Mouse (Mus musculus) G1E-ER4 (cell line): ENCODE data around the gene Zfp511. TPM values are rescaled to one million over a fixed set of nuclear protein-coding genes. Genes with fewer than 3 reads are reported as not detected.

Source experiments
- GATA1 ChIP-seq: IDR thresholded peaks from one replicate; pipeline ENCODE4 v1.8.0; 2012; ENCODE audit warnings: low read length, inconsistent platforms
- polyA plus RNA-seq: library from polyadenylated mRNA; stranded (reverse); fragments of >175 nt; gene quantifications from 2 replicates; pipeline ENCODE4 v1.2.3, GENCODE M21; 2012

Zfp511 gene
- polyA plus RNA-seq, 1 experiment: 25.3 TPM

- TF ChIP-seq GATA1: no peak
These were observed 31.2 kb downstream of the Zfp511 start for GRCm38 (mm10) chr7:140067397-140067796.

- no peak for TF ChIP-seq GATA1
These were observed 34.0 kb downstream of the Zfp511 start for GRCm38 (mm10) chr7:140070042-140070711.

- TF ChIP-seq GATA1: no peak
These were observed 41.5 kb downstream of the Zfp511 start for GRCm38 (mm10) chr7:140077698-140078097.

- no peak for TF ChIP-seq GATA1
These were observed 42.5 kb downstream of the Zfp511 start for GRCm38 (mm10) chr7:140078711-140079110.

- TF ChIP-seq GATA1: no peak
These were observed 44.4 kb downstream of the Zfp511 start for GRCm38 (mm10) chr7:140080503-140081156.

GRCm38 (mm10) chr7:140081408-140082241 is 45.4 kb downstream of the Zfp511 start:
- TF ChIP-seq GATA1: no peak

- TF ChIP-seq GATA1: no peak
These were observed 46.1 kb downstream of the Zfp511 start, which contains the start of gene Caly for GRCm38 (mm10) chr7:140082242-140082678. TSS of gene Caly (minus strand) at chr7:140082548.

Other genes with a start within 250 kb of the Zfp511 start
- not detected in 2 replicates for gene Adgra1, start 202.2 kb upstream of the Zfp511 start, polyA plus RNA-seq
- not detected in 2 replicates for gene Kndc1, start 141.7 kb upstream of the Zfp511 start, polyA plus RNA-seq
- not detected in 2 replicates for gene Utf1, start 92.6 kb upstream of the Zfp511 start, polyA plus RNA-seq
- gene 6430531B16Rik, start 57.6 kb upstream of the Zfp511 start, polyA plus RNA-seq: not detected in 2 replicates
- 0.03 and 0.04 TPM in 2 replicates for gene Adam8, start 43.8 kb upstream of the Zfp511 start, polyA plus RNA-seq
- 6.8 and 9.4 TPM in 2 replicates for gene Tubgcp2, start 278 bp downstream of the Zfp511 start, polyA plus RNA-seq
- gene Msx3, start 12.7 kb downstream of the Zfp511 start, polyA plus RNA-seq: not detected in 2 replicates
- not detected in 2 replicates for gene Caly, start 46.2 kb downstream of the Zfp511 start, polyA plus RNA-seq
- not detected in 2 replicates for gene Prap1, start 57.0 kb downstream of the Zfp511 start, polyA plus RNA-seq
- gene Fuom, start 66.0 kb downstream of the Zfp511 start, polyA plus RNA-seq: 0.23 TPM in 1 of 2 replicates, not detected in the other
- 1.8 and 5.9 TPM in 2 replicates for gene Paox, start 79.4 kb downstream of the Zfp511 start, polyA plus RNA-seq
- 3.0 and 10.6 TPM in 2 replicates for gene Echs1, start 80.1 kb downstream of the Zfp511 start, polyA plus RNA-seq
- 10.4 and 13.4 TPM in 2 replicates for gene Mtg1, start 101.2 kb downstream of the Zfp511 start, polyA plus RNA-seq
- gene Sprn, start 118.5 kb downstream of the Zfp511 start, polyA plus RNA-seq: not detected in 2 replicates
- gene Olfr522, start 128.4 kb downstream of the Zfp511 start, polyA plus RNA-seq: not detected in 2 replicates
- gene Olfr523, start 136.8 kb downstream of the Zfp511 start, polyA plus RNA-seq: not detected in 2 replicates
- gene Olfr524, start 169.6 kb downstream of the Zfp511 start, polyA plus RNA-seq: not detected in 2 replicates
- not detected in 2 replicates for gene Cd163l1, start 181.9 kb downstream of the Zfp511 start, polyA plus RNA-seq
- not detected in 2 replicates for gene 5830411N06Rik, start 210.9 kb downstream of the Zfp511 start, polyA plus RNA-seq